Mouse (Mus musculus) kidney, adult 2 months (tissue): ENCODE measurements around the gene Sun1. TPM values are rescaled to one million over a fixed set of nuclear protein-coding genes. Genes with fewer than 3 reads are reported as not detected.

Source experiments
- DNase-seq: peaks from one replicate; pipeline ENCODE4 v3.0.0; 2021
- H3K27ac ChIP-seq: fragments of 200-500 bp; 2 replicates; pipeline ENCODE4 v1.5.1; 2012; ENCODE audit warnings: low read depth, low read length, control low read depth, inconsistent platforms; ENCODE audit not compliant: insufficient read depth
- H3K27me3 ChIP-seq: fragments of 200-500 bp; replicated peaks from 2 replicates; pipeline ENCODE4 v1.6.1; 2012; ENCODE audit warnings: mild to moderate bottlenecking, moderate library complexity, low read length, inconsistent platforms; ENCODE audit not compliant: control insufficient read depth, insufficient read depth
- H3K36me3 ChIP-seq: fragments of 200-500 bp; 2 replicates; pipeline ENCODE4 v1.6.1; 2012; ENCODE audit warnings: mild to moderate bottlenecking, moderate library complexity, low read length, inconsistent platforms; ENCODE audit not compliant: control insufficient read depth, insufficient read depth
- H3K4me1 ChIP-seq: fragments of 200-500 bp; 2 replicates; pipeline ENCODE4 v1.6.1; 2011; ENCODE audit warnings: low read length; ENCODE audit not compliant: control insufficient read depth, insufficient read depth
- H3K4me3 ChIP-seq: fragments of 200-500 bp; 2 replicates; pipeline ENCODE4 v1.5.1; 2011; ENCODE audit warnings: mild to moderate bottlenecking, low read depth, low read length, control low read depth; ENCODE audit not compliant: insufficient read depth
- CTCF ChIP-seq: fragments of 200-500 bp; conservative IDR thresholded peaks from 2 replicates; pipeline ENCODE4 v1.5.1; 2011; ENCODE audit warnings: low read depth, mild to moderate bottlenecking, control low read depth, low read length, moderate library complexity, mixed read lengths; ENCODE audit not compliant: insufficient read depth, insufficient read length
- POLR2A ChIP-seq: fragments of 200-500 bp; IDR thresholded peaks from one replicate; pipeline ENCODE4 v1.6.1; 2011; ENCODE audit warnings: low read depth, low read length, control low read depth
- WGBS: fragments of 180-500 bp; shearing (Covaris S2); methylation state at CpG from one replicate; pipeline ENCODE4 v1.1.7; 2018; 5-methylcytosine and 5-hydroxymethylcytosine counted together
- polyA plus RNA-seq: library from polyadenylated mRNA; depleted of rRNA; stranded (reverse); fragments of >200 nt; gene quantifications from 2 replicates; pipeline ENCODE4 v1.2.3, GENCODE M21; 2012

The Sun1 gene
- polyA plus RNA-seq, 1 experiment = 40.0 TPM

- WGBS = 92% methylated on average over 3 of the region's 3 CpGs
- no peak for TF ChIP-seq POLR2A
- no peak for TF ChIP-seq CTCF
- H3K4me1 ChIP-seq = peaks cover 7% of the 10 kb centered on the region; the same call in 1 of the 2 replicates
- no peaks in the 10 kb centered on the region for H3K36me3 ChIP-seq
- H3K27ac ChIP-seq = no peak overlapping the region
- no peak overlapping the region for H3K4me3 ChIP-seq
- no peaks in the 10 kb centered on the region for H3K27me3 ChIP-seq
- DNase-seq = no peak
These were observed 1.7 kb upstream of the Sun1 start for GRCm38 (mm10) chr5:139198779-139199178.

GRCm38 (mm10) chr5:139199636-139199994, 822 bp upstream of the Sun1 start:
- Histone ChIP-seq H3K4me3 (peak overlapping the region; percentile 54), H3K36me3 (no peaks in the 10 kb centered on the region), H3K27me3 (no peaks in the 10 kb centered on the region), H3K4me1 (peaks cover 7% of the 10 kb centered on the region; the same call in 1 of the 2 replicates), H3K27ac (peak overlapping the region; percentile 24)
- 41% methylated on average over 2 of the region's 2 CpGs for WGBS
- TF ChIP-seq POLR2A (no peak), CTCF (no peak)
- no peak for DNase-seq

DNA sequence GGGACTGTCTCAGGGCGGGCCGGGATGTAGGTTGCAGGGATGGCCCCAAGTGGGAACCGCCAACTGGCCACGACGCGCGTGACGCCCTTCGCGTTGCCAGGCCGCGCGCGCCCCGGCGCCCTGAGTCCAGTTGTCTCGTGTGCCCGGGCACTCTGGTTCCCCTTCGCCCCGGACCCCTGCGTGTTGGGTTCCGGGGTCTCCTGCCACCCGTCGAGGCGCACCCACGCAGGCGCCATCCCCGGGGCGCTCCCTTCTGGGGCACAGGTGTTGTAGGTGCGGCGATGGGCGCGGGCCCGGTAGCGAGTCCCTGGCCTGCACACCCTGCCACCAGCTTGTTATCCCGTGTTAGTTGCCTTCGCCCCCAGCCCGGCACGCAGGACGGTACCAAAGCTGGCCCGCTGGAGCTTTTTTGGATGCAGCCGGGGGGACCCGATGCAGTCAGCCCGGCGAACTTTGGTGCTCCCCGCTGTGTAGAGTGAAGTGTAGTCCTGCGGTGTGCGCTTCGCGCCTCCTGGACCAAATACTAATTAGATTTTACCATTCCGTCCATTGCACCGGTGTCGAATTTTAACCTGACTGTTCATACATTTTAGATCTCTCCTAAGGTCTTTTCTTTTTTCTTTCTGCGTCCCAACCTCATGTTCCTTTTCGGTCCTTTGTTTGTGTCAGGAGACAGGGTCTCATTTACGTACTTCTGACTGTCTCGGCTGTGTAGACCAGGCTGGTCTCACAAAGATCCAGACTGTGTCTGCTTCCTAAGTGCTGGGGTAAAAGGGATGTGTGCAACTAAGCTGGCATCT, 533 bp downstream of the Sun1 start:
- Histone ChIP-seq H3K4me3 (peak overlapping the region; percentile 86), H3K27me3 (no peaks in the 10 kb centered on the region), H3K4me1 (peaks cover 7% of the 10 kb centered on the region; the same call in 1 of the 2 replicates), H3K27ac (peak overlapping the region; percentile 57), H3K36me3 (no peaks in the 10 kb centered on the region)
- TF ChIP-seq CTCF = no peak
- no peak for TF ChIP-seq POLR2A
- DNase-seq = no peak
- WGBS = 1% methylated on average over 57 of the region's 57 CpGs

- peaks cover 7% of the 10 kb centered on the region; the same call in 1 of the 2 replicates for H3K4me1 ChIP-seq
- WGBS = 64% methylated on average over 11 of the region's 11 CpGs
- H3K27me3 ChIP-seq = no peaks in the 10 kb centered on the region
- no peak for DNase-seq
- TF ChIP-seq POLR2A (no peak), CTCF (no peak)
- no peak overlapping the region for H3K27ac ChIP-seq
- H3K36me3 ChIP-seq = no peaks in the 10 kb centered on the region
- no peak overlapping the region for H3K4me3 ChIP-seq
These were observed 1.7 kb downstream of the Sun1 start for GRCm38 (mm10) chr5:139202127-139202526.

GRCm38 (mm10) chr5:139203312-139203711, 2.9 kb downstream of the Sun1 start:
- DNase-seq = no peak
- TF ChIP-seq CTCF (no peak), POLR2A (no peak)
- Histone ChIP-seq H3K27ac (no peak overlapping the region), H3K4me3 (no peak overlapping the region), H3K27me3 (no peaks in the 10 kb centered on the region), H3K36me3 (no peaks in the 10 kb centered on the region), H3K4me1 (peaks cover 7% of the 10 kb centered on the region; the same call in 1 of the 2 replicates)
- 91% methylated on average over 5 of the region's 5 CpGs for WGBS

- no peak overlapping the region for H3K27ac ChIP-seq
- WGBS = 41% methylated on average over 4 of the region's 4 CpGs
- DNase-seq = no peak
- H3K27me3 ChIP-seq = no peaks in the 10 kb centered on the region
- TF ChIP-seq CTCF (no peak), POLR2A (no peak)
- H3K4me1 ChIP-seq = peaks cover 23% of the 10 kb centered on the region
- no peaks in the 10 kb centered on the region for H3K36me3 ChIP-seq
- no peak overlapping the region for H3K4me3 ChIP-seq
These were observed 5.6 kb downstream of the Sun1 start for GRCm38 (mm10) chr5:139206081-139206480.

GRCm38 (mm10) chr5:139206525-139206924, 6.1 kb downstream of the Sun1 start:
- 57% methylated on average over 7 of the region's 7 CpGs for WGBS
- TF ChIP-seq POLR2A (no peak), CTCF (no peak)
- no peak overlapping the region for H3K27ac ChIP-seq
- peaks cover 19% of the 10 kb centered on the region for H3K4me1 ChIP-seq
- no peaks in the 10 kb centered on the region for H3K27me3 ChIP-seq
- no peaks in the 10 kb centered on the region for H3K36me3 ChIP-seq
- DNase-seq = no peak
- H3K4me3 ChIP-seq = no peak overlapping the region
